Mouse (Mus musculus) cerebellum, adult 11 months (tissue): ENCODE results near the gene Vsnl1.

Experiments used
- DNase-seq: peaks from one replicate; pipeline ENCODE4 v3.0.0; 2022

Gene Vsnl1

GRCm38 (mm10) chr12:11436497-11437265 lies at the start of gene Vsnl1:
Gene Vsnl1, minus strand, starts transcription at chr12:11436613.
- DNase-seq, result peak; percentile 91

DNA sequence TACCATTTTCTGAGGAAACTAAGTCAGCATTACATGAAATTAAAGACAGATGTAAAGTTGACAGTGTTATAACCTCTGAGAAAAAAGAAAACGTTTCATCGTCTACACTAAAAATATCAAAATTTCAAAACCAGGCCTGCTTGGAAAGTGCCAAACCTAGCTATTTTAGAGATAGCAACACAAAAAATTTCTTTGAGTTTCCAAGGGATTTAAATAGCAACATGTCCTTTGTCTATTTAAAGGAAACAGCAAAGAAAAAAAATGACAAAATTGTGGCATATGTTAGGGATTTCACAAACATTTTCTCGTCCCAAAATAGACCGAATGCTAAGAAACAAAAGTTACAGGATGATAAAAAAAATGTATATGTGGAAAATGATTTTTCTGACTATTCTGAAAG lies 20.2 kb upstream of the Vsnl1 start:
- DNase-seq, result no peak

GRCm38 (mm10) chr12:11456213-11456612 lies 19.8 kb upstream of the Vsnl1 start:
- DNase-seq, result no peak

GRCm38 (mm10) chr12:11455549-11456194 lies 19.3 kb upstream of the Vsnl1 start, which contains the start of gene Rad51ap2:
Gene Rad51ap2, plus strand, starts transcription at chr12:11456079.
- DNase-seq, result peak; percentile 97

DNA sequence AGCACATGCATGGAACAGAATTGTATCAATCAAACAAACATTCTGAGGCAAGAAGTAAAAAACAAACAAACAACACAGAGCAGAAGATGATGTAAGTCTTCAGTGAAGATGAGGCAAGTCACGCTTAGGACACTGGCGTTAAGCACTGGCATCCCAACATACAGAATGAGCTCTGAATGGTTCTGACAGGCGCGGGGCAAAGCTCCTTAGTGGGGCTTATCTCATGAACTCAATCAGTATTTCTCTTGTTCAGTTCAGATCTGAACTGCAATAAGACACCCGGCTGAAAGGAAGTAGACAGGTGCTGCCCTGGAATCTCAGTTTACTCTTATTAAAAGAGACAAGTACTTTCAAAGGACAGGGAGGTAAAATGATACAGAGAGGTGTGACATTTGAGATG lies 17.7 kb upstream of the Vsnl1 start:
- DNase-seq, result no peak

GRCm38 (mm10) chr12:11437907-11438447 lies 1.6 kb upstream of the Vsnl1 start:
- DNase-seq, result peak; percentile 56

- DNase-seq, result peak; percentile 93
Measured at GRCm38 (mm10) chr12:11437266-11437906, 973 bp upstream of the Vsnl1 start.

DNA sequence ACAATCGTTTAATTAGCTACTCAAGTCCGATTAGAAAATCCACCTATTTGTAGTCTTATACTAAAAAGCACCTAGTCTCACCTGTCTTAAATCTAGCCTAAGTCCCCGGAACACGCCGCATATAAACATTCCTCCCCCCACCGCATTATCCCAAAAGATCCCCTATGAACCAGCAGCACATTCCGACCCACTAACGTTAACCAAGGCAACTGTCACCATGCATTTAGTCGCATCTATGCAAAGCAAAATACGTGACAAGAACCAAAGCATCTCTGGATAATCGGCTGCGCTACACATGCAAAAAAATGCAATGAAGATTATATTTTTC lies 426 bp downstream of the Vsnl1 start:
- peak; percentile 28 for DNase-seq

DNA sequence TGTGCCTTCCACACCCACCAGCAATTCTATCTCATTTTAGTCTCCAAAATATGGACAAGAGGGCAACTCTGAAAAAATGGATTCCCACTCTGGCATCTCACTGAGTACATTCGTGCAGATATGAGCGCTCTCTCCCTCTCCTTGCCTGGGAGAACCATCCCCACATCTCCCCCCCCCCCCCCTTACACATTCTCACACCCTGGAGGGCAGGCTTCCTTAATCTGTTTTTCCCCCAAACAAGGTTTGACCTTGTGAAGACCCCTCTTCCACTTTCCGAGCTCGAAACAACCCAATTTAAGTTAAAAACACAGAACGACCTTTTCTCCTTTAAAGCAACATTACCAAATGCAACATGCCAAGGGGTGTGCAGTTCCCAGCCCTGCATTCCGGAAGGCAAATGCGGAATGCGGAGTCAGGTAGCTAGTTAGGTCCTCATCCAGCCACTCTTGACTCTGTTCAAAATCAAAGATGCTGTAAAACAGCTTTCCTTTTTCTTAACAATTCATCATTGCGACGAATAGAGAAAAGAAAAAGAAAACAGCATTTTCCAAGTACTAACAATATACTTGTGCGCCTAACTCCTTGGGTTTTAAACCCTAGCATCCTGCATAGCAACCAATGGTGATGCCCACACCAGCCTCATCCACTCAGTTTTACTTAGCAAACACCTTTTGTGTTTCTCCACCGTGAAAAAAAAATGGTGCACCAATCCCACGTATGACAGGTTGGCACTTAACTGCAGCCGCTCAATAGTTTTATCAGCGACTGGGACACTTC lies 979 bp downstream of the Vsnl1 start:
- DNase-seq, result peak; percentile 22

- DNase-seq, result peak; percentile 37
Measured at GRCm38 (mm10) chr12:11434446-11434845, 2.0 kb downstream of the Vsnl1 start.

DNA sequence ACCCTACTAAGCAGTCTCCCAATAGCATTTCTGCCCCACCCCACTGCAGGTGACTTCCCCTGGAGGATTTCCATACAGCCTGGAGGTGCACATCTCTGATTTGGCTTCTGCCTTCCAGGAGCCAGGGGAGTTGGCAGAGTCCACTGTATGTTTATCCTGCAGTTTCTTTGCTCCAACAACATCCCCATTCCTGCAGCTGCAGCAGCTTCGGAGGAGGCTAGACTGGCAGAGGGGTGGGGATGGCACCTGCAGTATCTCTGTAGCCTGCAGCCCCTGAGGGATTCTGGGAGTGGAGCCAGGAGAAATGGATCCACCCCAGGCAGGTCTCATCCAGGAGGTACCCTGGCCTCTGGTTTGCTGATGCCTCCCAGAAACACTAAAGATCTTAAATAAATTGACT lies 2.7 kb downstream of the Vsnl1 start:
- peak; percentile 39 for DNase-seq

- DNase-seq, result no peak
Measured at GRCm38 (mm10) chr12:11433126-11433525, 3.3 kb downstream of the Vsnl1 start.

DNA sequence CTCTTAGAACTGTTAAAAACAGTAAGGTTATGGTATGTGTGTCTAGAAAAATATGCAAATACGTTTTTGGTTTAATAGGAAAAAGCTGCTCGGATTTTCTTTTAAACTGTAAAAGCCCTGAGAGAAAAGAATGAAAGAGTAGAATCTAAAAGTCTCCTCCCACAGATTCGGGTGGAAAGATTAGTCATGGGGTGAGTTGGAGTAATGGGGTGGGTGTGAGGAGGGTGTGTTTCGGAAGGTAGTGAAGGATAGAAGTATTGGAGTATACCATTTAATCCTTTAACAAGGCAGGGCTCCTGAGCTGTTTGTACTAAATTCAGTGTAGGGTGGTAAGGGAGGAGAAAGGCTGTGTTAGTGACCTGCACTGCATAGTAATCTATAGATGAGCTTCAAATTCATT lies 9.0 kb downstream of the Vsnl1 start:
- DNase-seq, result no peak

GRCm38 (mm10) chr12:11418112-11418511 lies 18.3 kb downstream of the Vsnl1 start:
- DNase-seq, result peak; percentile 21

GRCm38 (mm10) chr12:11407679-11408078 lies 28.7 kb downstream of the Vsnl1 start:
- peak; percentile 43 for DNase-seq

- peak; percentile 77 for DNase-seq
Measured at GRCm38 (mm10) chr12:11398791-11399190, 37.6 kb downstream of the Vsnl1 start.

- no peak for DNase-seq
Measured at GRCm38 (mm10) chr12:11397029-11397428, 39.4 kb downstream of the Vsnl1 start.

- DNase-seq, result peak; percentile 89
Measured at GRCm38 (mm10) chr12:11395470-11395869, 40.9 kb downstream of the Vsnl1 start.

GRCm38 (mm10) chr12:11392525-11392924 lies 43.9 kb downstream of the Vsnl1 start:
- no peak for DNase-seq

DNA sequence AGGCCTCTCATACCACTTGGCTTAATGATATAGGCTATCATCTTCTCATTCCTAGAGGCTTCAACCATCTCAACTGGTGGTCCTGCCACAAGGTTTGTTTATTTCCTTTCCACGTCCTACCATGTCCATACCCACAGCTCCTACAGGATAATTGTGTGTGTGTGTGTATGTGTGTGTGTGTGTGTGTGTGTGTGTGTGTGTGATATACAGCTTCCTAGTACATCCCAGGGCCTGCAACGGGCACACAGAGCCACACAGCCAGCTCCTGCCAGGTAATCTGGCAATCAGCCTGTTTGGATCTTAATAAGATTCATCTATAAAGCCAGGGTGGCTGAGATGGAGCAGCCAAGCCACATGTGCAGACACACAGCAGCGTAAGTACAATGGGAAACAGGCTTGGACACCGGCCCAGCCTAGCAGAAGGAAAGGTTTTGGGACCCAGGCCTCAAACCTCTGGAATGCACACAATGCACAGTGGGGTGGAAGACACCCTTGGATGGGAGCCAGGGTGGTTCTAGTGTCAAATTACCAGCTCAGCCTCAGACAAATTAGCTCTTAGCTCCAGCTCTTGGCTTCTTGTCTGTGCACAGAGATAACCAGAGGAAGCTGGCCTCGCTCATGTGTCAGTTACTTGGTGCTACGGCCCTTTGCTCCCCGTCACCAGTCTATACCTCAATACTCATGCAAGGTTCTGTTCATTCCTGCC lies 45.0 kb downstream of the Vsnl1 start:
- DNase-seq, result peak; percentile 74

- DNase-seq, result no peak
Measured at GRCm38 (mm10) chr12:11389141-11389540, 47.3 kb downstream of the Vsnl1 start.

GRCm38 (mm10) chr12:11384754-11385153 lies 51.7 kb downstream of the Vsnl1 start:
- DNase-seq, result no peak
